Mouse (Mus musculus): ENCODE data around the gene Timm50.

DNA sequence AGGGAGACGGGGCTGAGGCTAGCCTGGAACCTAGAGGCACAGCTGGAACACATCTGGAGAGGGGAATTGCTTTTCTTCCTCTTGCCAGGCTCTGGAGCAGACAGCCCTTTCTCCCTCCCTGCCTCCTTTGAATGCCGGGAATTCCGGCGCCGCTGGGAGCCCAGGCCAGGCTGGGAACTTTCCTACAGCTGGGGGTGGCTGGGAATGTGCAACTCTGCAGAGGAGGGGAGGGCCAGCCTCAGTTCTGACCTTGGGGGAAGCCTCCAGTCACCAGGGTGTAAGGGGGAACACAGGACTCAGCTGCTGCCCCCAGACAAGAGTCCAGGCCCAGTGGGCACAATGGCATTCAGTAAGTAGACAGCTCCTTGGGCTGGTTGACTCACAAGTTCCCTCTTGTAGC is 45.1 kb upstream of the Timm50 start:
- TF ChIP-seq MYC (IDR thresholded peaks at IDR 0.05; ENCODE audit: low read depth, low read length) (no peak), ELF1 (IDR thresholded peaks at IDR 0.05; ENCODE audit: low read depth, low read length) (no peak), CTCF (conservative IDR thresholded peaks at IDR 0.05 in 1 of 2, IDR thresholded peaks at IDR 0.05 in 1 of 2; ENCODE audit: low read depth in 2 of 2, low read length in 2 of 2) (no peak), MXI1 (IDR thresholded peaks at IDR 0.05; ENCODE audit: low read depth, low read length) (no peak)

Data from CH12.LX (cell line).